Mouse (Mus musculus) right cerebral cortex, postnatal 10 days (tissue): Measurements from ENCODE around the gene Ggnbp2.
"Not testable (repeated sequence)": the region's sequence is repeated elsewhere in the genome, so short reads cannot be mapped to it uniquely, and the experiment has no call there.

ENCODE experiments used
- DNase-seq, 2 experiments: peaks; one replicate each; pipeline ENCODE4 v3.0.0; 2021; ENCODE audit warnings: low spot score in 2 of 2

Gene Ggnbp2

GRCm38 (mm10) chr11:84879772-84880464 is 9.3 kb upstream of the Ggnbp2 start, which contains the start of the genes Myo19 and Pigw:
Myo19 (plus strand) TSS chr11:84880148.
Pigw (minus strand) TSS chr11:84880285.
- peak; percentile 84 for DNase-seq

GRCm38 (mm10) chr11:84879007-84879771 is 8.6 kb upstream of the Ggnbp2 start:
- DNase-seq, result no peak

GRCm38 (mm10) chr11:84876020-84876419 is 5.4 kb upstream of the Ggnbp2 start:
- not testable (repeated sequence) for DNase-seq

GRCm38 (mm10) chr11:84873042-84873833 is 2.6 kb upstream of the Ggnbp2 start:
- DNase-seq, result no peak

GRCm38 (mm10) chr11:84871548-84872069 is 992 bp upstream of the Ggnbp2 start:
- DNase-seq, result no peak

GRCm38 (mm10) chr11:84871046-84871445 is 429 bp upstream of the Ggnbp2 start:
- DNase-seq, result no peak

GRCm38 (mm10) chr11:84869537-84870232 is 932 bp downstream of the Ggnbp2 start:
- DNase-seq, result peak; percentile 97

GRCm38 (mm10) chr11:84868786-84869259 is 1.8 kb downstream of the Ggnbp2 start:
- no peak for DNase-seq

- peak in 1 of 2 experiments; percentile 14 for DNase-seq
These were observed 3.0 kb downstream of the Ggnbp2 start for GRCm38 (mm10) chr11:84867586-84867985.

GRCm38 (mm10) chr11:84865268-84865667 is 5.3 kb downstream of the Ggnbp2 start:
- no peak for DNase-seq

- no peak for DNase-seq
These were observed 15.3 kb downstream of the Ggnbp2 start for GRCm38 (mm10) chr11:84855285-84855684.

GRCm38 (mm10) chr11:84847475-84848090 is 23.0 kb downstream of the Ggnbp2 start:
- DNase-seq, result no peak

- no peak for DNase-seq
These were observed 23.7 kb downstream of the Ggnbp2 start for GRCm38 (mm10) chr11:84846741-84847474.

- DNase-seq, result no peak
These were observed 31.3 kb downstream of the Ggnbp2 start for GRCm38 (mm10) chr11:84839330-84839729.

GRCm38 (mm10) chr11:84829495-84829894 is 41.1 kb downstream of the Ggnbp2 start:
- DNase-seq, result not testable (repeated sequence)

- peak; percentile 93 to 94 for DNase-seq
These were observed 41.9 kb downstream of the Ggnbp2 start, which contains the start of gene Dhrs11 for GRCm38 (mm10) chr11:84828516-84829399. Dhrs11 (minus strand) TSS chr11:84828994.

- no peak for DNase-seq
These were observed 42.6 kb downstream of the Ggnbp2 start for GRCm38 (mm10) chr11:84827901-84828503.

GRCm38 (mm10) chr11:84827492-84827891 is 43.1 kb downstream of the Ggnbp2 start:
- no peak for DNase-seq
